Mouse (Mus musculus): ENCODE results near the gene Tekt1.

Tekt1 gene

DNA sequence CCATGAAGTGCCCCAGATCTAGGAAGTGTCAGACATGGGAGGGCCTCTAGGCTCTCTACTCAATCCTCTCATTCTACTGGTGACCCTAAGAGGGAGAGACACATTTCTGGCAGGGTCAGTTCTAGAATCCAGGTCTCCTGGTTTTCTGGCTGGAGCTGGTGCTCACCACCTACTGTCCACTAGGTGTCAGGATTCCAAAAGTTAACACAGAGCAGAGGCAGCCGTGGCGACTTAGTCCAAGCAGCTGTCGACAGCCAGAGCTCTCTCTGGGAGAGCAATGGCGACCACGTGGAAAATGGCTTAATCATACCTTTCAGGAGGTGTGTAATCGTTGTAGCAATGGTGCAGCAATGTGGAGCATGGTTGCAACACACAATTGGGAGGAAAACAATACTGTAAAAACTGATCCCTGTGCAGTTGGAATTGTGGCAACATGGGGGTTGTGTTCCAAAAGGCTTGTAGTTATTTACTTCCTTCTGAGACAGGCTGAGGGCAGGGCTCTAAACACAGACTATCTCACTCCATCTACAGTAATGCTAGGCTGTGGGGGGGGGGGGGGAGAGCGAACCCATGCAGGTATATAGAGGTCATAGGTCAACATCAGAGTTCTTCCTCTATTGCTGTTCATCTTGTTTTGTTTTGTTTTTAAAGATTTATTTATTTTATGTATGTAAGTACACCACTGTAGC lies 19.5 kb downstream of the Tekt1 start:
- peak; percentile 62 for DNase-seq (ENCODE audit: low read depth, low spot score)

DNA sequence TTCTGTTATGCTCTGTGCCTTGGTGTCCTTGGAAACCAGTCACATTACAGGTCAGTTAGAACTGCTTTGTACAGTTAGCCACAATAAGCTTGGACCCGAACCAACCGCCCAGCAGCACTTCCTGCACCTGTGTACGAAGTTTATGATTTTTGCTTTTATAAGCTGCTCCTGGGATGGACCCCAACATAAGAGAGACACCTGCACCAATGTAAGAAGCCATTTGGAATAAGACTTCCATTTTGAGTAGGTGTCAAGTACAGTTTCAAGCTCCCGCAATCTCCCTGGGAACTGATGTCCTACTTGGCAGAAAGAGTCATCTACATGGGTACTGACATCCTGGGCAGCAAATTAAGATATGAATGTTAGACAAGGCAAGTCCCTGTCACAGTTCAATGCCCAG lies 22.5 kb downstream of the Tekt1 start:
- DNase-seq (ENCODE audit: low read depth, low spot score), result no peak

DNA sequence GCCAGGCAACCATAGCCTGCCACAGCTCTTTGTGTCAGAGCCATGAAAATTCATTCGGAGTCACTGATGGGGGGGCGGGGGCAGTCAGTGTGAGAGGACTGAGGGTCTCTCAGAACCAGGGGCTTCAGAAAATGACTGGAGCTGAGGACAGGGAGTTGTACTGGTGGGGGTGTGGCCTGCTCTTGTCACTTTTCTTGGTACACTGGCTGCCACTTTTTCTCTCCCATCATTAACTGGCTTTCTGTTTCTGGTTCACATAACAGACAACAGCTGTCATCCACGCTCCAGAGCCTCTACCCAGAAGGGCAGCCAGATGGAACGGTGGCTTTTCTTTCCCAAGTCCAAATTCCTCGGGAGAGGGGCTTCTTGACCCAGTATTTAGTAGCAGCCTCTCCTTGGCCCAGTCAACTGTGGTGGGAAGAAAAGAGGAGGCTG lies 23.8 kb downstream of the Tekt1 start:
- DNase-seq (ENCODE audit: low read depth, low spot score), result no peak

DNA sequence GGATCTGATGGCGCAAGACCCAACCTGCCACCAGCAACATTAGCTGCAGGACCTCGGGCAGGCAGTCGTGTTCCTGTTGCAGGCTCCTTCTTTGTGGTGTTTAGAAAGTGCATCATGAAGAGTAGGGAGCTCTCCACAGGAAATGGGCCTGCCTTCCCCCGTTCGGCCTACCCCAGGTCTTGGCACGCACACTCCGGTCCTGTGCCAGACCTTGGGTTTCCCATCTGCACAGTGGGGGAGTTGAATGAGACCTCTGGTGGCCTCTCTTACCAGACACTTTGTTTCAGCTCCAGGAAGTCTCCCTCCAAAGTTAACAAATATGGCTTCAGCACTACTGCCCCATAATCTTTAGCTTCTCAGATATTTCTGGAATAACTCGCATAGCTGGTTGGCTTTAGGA lies 25.5 kb downstream of the Tekt1 start:
- DNase-seq (ENCODE audit: low read depth, low spot score), result no peak

DNA sequence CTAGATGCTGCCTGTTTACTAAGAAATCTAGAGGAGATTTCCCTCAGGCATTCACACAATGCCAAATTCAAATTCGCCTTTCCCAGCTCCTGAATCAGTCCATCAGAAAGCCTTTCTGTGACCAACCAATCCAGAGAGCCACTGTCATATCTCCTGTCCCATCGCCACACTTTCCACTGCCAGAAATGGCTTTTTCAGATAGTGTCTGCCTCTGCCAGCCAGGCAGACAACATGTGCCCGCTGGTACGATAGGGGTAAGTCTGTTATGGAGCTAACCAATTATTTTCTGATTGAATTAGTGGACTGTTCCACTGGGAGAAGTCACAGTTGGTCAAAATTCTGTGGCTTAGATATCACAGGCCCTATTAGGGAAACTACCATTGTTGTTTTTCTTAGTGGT lies 27.6 kb downstream of the Tekt1 start:
- no peak for DNase-seq (ENCODE audit: low read depth, low spot score)

DNA sequence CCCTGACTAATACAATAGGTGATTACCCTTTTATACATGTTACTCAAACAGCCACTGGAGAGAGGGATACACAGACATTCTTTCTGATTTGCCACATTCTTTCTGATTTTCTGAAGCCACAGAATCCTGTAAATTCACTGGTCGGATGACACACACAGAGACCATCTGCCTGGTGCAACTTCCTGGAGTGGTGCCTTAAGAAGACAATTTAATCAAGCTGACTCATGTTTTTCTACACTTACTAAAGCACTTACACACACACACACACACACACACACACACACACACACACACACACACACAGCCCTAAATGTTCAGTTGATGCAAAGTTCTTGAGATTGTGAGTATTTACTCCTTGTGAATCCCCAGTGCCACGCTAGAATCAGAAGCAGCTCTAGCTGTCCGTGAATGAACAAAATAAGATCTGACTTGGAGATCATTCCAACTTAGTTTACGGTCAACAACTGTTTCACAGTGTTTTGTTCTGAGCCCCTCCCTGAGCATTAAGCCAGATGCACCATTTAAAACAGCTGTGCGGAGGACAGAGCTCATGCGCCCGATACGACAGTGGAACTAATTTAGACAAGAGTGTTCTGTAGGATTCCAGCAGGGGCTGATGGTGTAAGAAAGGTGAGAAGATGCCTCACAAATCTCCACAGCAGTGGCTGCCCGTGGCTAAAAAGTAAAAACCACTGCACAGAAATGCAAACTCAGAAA lies 29.1 kb downstream of the Tekt1 start:
- DNase-seq (ENCODE audit: low read depth, low spot score), result no peak

DNA sequence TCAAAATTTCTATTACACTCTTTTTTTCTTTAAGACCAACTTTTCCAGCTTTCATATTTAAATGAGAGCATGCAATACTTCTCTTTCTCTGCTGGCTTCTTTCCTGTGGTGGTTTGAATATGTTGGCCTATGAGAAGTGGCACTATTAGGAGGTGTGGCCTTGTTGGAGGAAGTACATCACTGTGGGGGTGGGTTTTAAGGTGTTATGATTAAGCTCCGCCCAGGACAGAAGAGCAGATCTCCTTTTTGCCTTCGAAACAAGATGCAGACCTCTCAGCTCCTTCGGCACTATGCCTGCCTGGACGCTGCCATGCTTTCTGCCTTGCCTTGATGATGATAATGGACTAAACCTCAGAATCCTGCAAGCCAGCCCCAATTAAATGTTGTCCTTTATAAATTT lies 36.5 kb downstream of the Tekt1 start:
- DNase-seq (ENCODE audit: low read depth, low spot score), result no peak

DNA sequence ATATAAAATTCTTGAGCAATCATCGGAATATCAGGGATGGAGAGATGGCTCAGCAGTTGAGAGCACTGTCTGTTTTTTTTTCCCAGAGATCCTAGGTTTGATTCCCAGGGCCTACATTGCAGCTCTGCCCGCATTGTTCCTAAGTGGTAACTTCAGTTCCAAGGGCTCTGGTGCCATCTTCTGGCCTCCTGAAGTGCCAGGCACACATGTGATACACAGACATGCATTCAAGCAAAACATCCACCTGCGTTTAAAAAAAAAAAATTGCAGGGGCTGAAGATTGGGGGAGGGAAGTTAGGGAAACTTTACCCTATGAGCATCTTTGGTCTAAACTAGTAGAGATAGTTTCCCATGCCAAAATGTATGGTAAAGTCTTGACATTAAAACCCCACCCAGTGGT lies 37.8 kb downstream of the Tekt1 start:
- DNase-seq (ENCODE audit: low read depth, low spot score), result no peak

DNA sequence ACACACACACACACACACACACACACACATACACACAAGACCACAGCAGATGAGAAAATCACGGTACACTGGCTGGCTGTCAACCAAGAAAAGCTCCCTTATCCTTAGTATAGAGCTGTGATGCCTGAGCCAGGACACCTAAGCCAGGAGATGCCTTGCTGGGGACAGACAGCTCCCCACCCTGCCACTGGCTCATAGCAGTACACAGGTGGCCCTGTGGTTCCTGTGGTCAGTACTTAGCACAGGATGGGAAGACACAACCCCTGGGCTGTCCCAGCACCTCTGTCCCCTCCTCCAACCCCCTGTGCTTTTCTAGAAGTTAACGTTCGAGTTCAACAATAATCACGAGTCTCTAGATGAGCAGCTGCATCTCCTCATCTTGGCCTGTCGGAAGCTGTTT lies 44.2 kb downstream of the Tekt1 start:
- DNase-seq (ENCODE audit: low read depth, low spot score), result no peak

DNA sequence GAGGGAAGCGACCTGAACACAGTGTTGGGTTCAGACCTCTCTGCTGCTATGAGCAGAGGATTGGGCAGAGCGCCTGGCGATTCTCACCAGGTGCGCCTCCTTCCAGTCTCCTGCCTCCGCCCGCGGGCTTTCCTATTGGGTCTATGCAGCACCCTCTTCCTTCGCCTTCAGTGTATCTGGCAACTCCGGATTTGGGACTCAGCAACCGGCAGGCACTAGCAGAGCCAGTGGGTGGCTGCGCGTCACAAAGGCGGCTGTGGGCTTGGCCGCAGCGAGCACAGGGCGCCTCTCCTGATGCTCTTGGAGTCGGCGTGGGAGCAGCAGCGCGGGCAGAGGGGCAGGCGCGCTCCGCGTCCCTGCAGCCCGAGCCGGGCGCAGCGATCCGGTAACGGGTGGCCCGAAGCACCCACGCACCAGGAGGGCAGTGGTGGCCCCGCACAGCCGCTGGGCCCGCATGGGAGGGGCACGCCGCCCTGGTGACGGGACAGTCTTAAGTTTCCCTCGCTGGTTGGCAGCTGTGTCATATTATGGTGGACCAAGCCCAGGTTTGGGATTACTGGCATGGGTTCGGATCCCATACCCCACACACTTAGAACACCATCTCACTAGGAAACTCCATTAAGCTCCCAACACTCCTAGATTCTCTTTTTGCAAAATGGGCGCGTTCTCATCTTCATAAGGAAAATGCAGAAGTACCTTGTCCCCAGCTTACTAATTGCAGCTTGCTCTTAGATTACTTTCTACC lies 47.9 kb downstream of the Tekt1 start, which contains the start of gene Fbxo39:
Fbxo39 (plus strand) TSS at position 294 of the 745 bp plus-strand sequence.
- DNase-seq (ENCODE audit: low read depth, low spot score), result no peak

DNA sequence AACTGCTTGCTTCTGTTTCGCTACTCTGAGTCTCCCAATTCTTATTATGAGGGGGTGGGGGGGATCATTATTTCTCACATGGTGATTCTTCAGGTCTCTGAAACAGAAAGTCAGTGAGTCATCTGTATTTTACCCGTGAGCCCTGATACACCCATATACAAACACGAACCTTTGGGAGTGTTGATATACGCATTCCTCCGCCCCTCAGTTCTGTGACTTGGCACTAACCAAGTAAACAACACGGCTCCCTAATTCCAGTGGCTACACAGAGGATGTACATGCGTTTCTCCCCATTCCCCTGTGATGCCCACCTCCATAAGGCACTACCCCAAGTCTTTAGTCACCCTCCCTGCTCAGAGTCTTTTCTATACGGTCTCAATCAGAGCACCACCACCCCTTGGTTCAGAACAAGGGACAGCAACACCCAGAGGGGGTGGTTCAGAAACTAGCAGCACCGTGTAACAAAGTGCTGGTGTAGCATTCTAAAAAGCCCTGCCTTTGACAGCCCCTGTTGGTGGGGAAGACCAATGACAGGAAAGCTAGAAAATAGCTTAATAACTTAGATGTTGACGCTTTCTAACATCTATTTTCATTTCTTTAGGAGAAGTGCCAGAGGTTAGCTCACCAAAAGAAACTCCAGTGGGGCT lies 50.8 kb downstream of the Tekt1 start:
- no peak for DNase-seq (ENCODE audit: low read depth, low spot score)

DNA sequence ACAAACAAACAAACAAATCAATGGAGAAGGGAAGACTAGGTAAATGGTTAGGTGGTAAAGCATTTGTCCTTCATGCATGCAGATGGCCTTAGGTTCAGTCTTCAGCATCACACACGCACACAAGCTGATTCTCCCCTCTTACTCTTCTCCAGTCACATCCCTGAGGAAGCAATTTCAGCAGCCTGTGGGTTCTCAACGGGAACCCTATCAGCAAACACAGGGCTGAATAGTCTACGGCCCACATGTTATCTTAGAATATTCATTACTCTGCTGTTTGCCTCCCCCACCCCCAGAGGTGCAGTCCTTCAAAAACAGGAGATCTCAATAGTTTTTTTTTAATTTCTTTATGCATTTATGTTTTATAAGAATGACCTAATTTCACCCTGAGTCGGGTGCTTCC lies 51.8 kb downstream of the Tekt1 start:
- DNase-seq (ENCODE audit: low read depth, low spot score), result no peak

DNA sequence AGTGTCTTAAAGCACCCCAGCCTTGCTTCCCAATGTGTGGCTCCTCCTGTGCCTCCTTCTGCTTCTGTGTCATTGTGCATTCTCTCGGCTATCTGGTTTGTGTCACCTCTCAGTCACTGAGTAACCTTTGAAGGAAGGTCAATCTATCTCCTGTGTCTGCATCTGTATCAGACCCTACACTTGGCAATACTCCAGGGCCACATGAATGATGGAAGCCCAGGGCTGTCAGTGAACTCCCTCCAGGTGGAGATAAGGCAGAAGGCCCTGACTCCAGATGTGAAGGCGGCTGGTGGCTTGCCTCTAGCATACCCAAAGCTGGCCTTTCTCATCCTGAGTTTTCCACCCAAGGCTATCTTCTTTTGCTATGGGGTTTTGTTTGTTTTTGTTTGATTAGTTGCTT lies 53.3 kb downstream of the Tekt1 start:
- no peak for DNase-seq (ENCODE audit: low read depth, low spot score)

DNA sequence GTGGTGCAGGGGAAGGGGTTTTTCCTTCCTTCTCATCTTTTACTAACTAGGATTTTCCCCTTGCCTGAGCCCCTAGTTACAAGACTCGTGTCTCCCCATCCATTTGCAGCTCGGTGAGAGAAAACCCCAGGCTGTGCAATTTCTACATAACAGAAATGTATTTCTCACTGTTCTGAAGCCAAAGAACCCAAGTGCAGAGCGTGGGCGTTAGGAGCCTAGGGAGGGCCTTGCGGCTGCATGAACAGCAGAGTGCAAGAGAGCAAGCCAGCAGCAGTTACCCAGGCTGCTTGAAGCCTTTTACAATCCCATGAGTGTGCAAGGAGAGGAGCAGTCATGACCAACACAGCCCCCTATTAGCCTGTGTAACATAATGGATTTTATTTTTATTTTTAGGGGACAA lies 54.8 kb downstream of the Tekt1 start:
- DNase-seq (ENCODE audit: low read depth, low spot score), result no peak

DNA sequence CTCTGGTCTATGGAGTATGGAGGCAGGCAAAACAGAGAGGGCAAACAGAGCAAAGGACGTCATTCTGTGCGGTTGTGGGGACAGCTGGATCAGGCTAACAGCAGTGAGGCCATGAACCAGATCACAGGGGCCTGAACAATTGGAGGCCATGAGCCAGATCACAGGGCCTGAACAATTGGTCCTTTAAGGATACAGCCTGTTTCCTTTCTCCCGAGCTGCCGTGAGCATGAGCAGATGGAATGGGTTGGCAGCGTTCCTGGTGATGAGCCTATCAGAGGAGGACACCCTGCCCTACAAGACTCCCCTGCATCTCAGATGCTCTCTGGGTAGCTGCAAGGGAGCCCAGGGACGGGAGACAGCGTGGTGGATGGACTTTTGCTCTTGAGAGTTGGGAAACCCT lies 60.0 kb downstream of the Tekt1 start:
- DNase-seq (ENCODE audit: low read depth, low spot score), result no peak

DNA sequence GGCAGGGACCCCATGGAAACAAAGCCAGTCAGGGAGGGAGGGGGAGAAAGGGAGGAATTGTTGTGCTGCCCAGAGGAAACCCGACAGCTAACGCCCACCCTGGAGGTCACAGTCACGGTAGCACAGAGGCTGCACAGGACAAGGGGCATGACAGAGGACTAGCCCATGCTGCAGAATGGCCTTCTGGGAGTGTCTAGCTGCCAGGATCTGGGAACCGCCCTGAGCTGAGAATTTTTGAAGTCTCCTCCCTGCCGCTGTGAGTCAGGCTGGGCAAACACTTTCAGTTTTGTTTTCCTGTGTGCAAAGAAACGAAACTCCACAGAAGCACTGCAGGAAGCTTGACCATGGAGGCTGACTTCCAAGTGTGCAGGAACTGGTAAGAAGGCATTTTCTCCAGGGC lies 60.9 kb downstream of the Tekt1 start, which contains the start of gene Xaf1:
Xaf1 (plus strand) TSS at position 296 of the 400 bp plus-strand sequence.
- DNase-seq (ENCODE audit: low read depth, low spot score), result no peak

All from retina, postnatal 7 days (tissue).